Mouse (Mus musculus) ES-E14 (cell line): ENCODE data around the gene Ranbp1.

ENCODE experiments used
- CHD2 ChIP-seq: IDR thresholded peaks from 2 replicates; pipeline ENCODE4 v1.6.1; 2014; ENCODE audit warnings: mild to moderate bottlenecking, low read depth, low read length, inconsistent platforms
- HCFC1 ChIP-seq: IDR thresholded peaks from 2 replicates; pipeline ENCODE4 v1.6.1; 2012; ENCODE audit warnings: low read length, inconsistent platforms, borderline replicate concordance; ENCODE audit not compliant: insufficient read depth
- MAFK ChIP-seq: IDR thresholded peaks from 2 replicates; pipeline ENCODE4 v1.6.1; 2014; ENCODE audit warnings: mild to moderate bottlenecking, low read depth, low read length, inconsistent platforms; ENCODE audit not compliant: insufficient read depth
- ZC3H11A ChIP-seq: IDR thresholded peaks from 2 replicates; pipeline ENCODE4 v1.6.1; 2012; ENCODE audit warnings: low read depth, mild to moderate bottlenecking, inconsistent platforms, low read length, borderline replicate concordance
- ZNF384 ChIP-seq: IDR thresholded peaks from 2 replicates; pipeline ENCODE4 v1.6.1; 2012; ENCODE audit warnings: low read depth, low read length, inconsistent platforms

DNA sequence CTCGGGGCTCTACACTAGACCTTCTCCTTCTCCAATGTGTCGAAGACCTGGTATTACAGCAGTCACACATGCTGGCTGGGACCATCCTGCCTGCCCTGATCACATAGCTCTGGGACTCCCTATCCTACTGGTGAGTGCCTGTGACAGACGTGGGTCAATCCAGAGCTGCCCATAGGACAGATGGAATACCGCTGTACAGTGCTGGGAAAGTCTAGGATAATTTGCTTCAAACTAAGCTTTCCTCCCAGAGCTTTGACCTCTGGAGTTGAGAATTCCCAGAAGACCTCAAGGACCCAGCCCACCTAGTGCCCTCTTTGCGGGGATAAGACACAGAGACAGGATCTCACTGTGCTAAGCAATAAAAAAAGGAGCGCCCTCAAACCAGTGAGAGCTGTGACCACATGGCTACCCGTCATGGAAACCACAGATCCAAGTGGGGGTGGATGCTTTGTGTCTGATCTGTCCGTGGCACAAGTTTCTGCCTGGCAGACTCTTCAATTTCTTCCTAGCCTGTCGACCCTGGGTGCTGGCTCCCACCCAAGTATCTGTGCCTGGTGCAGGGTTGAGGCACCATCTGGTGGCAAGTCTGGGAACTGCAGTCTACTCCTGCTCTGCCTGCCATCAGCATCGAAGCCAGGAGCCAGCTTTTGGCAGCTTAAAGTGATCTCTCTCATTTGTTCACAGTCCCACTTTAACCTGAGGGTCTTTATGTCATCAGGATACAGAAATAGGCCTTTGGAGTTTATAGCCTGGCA is 36.9 kb downstream of the Ranbp1 start:
- TF ChIP-seq CHD2 (no peak), ZNF384 (no peak), MAFK (no peak), HCFC1 (no peak), ZC3H11A (peak; percentile 82)
